Mouse (Mus musculus): ENCODE measurements around the gene Bhlha15. TPM values are rescaled to one million over a fixed set of nuclear protein-coding genes. Genes with fewer than 3 reads are reported as not detected.

Bhlha15 gene
- total RNA-seq (2021): not detected

DNA sequence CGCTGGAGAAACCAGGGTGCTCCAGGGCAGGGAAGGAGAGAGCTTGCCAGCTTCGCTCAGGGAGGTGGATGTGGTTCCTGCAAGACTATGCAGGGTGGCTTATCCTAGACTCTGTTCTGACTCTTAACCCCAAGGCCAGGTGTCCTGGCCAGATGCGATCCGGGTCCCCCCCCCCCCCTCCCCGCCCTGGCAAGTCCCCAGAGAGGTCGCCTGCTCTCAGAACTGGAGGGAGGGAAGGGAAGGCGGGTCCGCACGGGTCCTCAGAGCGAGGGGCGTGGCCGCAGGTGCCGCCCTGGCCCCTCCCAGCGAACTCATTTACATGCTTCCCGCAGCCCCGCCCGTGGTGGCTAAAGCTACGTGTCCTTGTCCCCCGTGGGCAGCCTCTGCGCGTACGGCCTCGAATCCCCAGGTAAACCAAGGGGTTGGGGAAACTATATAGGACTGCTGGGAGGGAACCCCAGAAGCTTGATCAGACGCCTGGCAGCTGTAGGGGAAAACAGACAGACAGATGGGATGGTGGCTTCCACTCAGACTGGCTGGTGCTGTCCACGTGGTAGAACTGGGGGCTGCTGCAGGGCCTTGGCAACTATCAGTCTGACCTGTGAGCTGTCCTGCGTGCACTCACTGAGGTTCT, at the start of gene Bhlha15:
Gene Bhlha15, plus strand, starts transcription at position 337 of the 634 bp plus-strand sequence.
- intact Hi-C loops (cut with DNase I): no loop called here

DNA sequence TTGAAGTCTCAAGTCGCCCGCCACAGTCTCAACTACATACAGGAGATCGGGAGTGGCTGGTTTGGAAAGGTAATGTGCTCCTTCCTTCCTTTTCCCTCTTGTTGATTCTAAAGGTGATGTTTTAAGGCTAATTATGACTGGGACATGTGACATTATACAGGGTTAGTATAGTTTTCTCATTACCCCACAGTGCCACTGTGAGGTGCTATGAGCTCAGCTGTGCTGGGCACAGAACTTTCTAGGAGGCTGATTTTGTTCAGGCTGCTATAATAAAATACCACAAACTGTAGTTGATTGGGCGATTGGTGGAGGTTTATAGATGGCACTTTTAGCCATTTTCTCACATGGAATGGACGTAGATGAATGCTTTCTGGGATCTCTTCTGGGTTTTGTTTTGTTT, 46.6 kb upstream of the Bhlha15 start:
- no peak for DNase-seq (ENCODE audit: low spot score)
- intact Hi-C loops (cut with DNase I): no loop called here

More for the DNA sequence above, at the start of gene Bhlha15:
- DNase-seq (ENCODE audit: low spot score): no peak

DNA sequence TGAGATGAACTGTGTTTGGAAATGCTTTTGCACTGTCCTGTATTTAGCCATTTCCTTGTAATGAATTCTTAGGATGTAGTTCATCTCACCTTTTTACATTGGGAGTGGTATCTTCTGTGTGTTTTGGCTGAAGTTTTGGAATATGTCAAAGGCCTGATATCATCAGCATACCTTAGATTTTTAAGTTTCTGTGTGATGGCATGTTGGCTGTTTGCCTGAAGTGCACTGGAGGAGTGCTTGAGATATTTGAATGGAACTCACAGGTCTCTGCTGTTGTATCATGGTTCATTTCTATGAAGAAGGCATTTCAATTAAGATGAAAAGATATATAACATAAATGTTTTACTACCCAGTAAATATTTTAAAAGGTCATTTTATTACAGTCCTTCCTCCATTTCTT, 43.2 kb upstream of the Bhlha15 start:
- no peak for DNase-seq (ENCODE audit: low spot score)
- intact Hi-C loops (cut with DNase I): no loop called here

DNA sequence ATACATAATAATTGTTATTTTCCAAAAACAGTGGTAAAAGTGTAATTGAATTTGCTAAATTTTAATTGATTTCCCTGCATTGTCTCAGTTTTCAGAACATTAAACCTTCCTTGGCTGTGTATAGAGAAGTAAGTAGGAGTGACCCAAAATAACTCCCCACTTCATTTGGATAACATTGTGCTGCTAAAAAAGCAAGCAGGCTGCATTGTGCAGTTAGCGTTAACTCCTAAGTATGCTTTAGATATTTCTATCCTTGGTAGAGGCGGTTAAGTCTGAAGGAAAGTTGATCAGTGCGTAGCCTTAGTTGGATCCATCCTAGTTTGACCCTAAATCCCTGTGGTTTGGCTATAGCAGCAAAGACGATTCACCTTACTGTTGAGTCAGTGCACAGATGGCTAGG, 40.6 kb upstream of the Bhlha15 start:
- intact Hi-C loops (cut with DNase I): no loop called here
- no peak for DNase-seq (ENCODE audit: low spot score)

DNA sequence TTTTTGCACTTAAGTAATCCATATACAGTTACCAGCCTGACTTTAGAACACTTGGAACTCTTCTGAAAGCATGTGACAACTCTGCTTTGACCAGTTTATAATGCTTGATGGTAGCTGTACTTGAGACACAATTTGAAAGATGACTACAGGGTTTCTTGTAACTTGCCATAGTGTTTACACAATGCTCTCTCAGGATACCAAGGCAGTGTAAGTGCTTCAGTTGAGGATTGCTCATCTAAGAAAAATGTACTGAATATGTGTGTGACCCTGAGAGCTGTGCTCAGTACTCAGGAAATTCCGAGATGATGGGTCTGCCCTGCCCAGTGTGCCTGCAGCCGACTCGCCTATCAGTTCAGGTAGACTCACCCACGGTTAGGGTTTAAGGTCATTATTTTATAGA, 38.8 kb upstream of the Bhlha15 start:
- no peak for DNase-seq (ENCODE audit: low spot score)
- intact Hi-C loops (cut with DNase I): no loop called here

DNA sequence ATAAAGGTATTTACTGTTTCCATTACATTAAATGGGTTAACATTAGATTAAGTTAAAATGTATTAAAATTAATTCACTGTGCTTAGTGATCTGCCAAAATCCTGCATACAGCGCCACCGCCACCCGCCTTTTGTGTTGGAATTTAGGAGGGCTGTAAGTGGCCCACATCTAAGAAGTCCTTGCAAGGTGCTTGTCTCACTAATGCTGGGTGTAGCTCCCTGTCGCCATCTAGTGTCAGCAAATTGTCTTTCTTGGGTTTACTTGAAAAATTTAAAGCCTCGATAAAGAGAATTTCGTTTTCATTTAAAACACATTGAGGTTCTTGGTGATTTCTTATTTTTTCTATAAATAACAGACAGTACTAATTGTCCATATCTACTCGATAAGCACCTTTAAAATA, 35.6 kb upstream of the Bhlha15 start:
- no peak for DNase-seq (ENCODE audit: low spot score)
- intact Hi-C loops (cut with DNase I): loop anchor here (1.0 kb wide), 2 partner anchors 55 to 114 kb away; no protein-coding TSS in a partner anchor

DNA sequence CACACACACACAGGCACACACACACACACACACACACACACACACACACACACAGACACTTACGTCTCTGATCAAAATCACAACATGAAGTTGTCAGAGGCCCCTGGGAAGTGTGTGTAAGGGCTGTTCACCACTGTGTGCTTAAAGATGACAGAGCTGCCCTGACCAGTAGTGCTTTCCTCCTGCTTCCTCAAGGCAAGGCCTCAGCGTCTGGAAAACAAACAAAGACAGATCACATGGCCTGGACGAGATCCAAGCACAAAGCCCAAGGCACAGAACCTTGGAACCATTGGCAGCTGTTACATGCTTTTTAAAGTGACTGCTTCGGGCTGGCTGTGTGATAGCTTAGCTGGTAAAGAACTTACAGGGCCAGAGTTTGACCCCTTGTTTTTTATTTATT, 31.5 kb upstream of the Bhlha15 start:
- intact Hi-C loops (cut with DNase I): no loop called here
- DNase-seq (ENCODE audit: low spot score): peak; percentile 65

DNA sequence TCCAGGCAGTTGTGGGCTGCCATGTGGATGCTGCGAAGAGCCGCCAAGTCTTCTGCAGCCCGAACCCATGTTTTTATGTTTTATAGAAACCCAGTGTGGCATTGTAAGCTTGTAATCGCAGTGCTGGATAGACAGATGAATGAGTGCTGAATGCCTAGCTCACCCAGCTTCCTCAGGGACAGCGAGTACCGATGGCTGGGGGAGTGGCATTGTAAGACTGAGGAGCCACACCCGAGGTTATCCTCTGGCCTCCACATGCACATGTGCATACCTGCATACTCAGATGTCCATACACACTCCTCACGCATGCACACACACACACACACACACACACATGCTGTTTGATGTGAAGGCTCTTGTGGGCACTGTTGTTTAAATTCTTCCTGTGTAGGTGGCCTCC, 30.9 kb upstream of the Bhlha15 start:
- no peak for DNase-seq (ENCODE audit: low spot score)
- intact Hi-C loops (cut with DNase I): no loop called here

DNA sequence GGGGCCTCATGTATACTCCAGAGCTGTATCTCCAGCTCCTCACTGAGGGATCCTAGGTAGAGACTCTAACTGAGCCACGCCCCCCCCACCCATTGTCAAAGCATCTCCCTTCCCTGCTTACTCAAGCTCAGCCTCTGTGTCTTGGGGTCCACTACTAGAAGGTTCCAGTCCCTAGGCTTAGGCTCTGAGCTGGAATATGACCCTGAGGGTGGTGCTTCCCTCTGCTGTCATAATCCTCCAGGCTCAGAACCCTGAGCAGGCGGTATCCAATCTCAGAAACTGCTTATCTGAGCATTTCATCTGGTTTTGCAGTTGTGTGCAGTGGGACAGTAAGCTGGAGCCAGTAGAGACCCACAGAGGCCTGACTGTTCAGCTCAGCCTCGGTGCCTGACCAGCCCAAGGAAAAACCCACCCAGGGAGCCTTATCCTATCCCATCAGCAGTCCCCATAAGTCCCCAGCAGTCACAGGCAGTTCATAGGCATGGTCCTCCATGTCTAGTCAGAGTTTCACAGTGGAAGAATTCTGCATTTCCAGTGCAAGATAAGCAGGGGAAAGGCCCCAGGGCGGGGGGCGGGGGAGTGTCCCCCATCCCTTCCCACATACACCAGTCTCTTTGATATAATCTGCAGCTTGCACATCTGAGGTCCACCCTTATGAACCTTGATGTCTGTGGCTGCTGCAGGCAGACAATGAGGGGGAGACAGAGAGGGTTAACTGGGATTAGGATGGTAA, 27.8 kb upstream of the Bhlha15 start:
- intact Hi-C loops (cut with DNase I): no loop called here
- DNase-seq (ENCODE audit: low spot score): no peak

DNA sequence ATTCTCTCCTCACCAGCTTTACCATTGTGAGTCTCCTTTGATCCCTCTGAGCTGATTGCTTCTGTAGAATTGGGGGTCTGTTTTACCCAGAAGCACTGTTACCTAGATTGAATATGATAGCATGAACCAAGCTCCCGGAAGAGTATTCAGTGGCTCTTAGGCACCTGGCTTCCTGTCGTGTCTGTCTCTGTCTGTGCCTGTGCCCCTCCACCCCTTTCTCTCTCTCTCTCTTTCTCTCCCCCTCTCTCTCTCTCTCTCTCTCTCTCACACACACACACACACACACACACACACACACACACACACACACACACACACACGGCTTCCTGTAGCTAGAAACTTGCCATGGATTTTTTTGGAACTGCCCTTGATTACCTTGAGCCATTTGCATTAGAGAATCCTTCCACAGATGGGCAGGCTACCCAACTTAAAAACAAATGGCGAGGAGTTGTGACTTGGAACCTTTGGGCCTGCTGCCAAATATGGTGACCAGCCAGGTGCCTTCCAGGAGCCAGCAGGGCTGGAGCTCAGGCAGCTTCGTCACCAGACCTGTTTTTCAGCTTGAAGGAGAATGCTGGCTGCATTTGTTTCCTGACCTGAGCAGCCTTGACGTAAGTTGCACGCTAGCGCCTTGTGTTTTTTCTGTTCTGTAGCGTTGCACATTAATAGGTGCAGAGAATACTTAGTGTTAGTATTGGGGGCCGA, 27.1 kb upstream of the Bhlha15 start:
- no peak for DNase-seq (ENCODE audit: low spot score)
- intact Hi-C loops (cut with DNase I): no loop called here

DNA sequence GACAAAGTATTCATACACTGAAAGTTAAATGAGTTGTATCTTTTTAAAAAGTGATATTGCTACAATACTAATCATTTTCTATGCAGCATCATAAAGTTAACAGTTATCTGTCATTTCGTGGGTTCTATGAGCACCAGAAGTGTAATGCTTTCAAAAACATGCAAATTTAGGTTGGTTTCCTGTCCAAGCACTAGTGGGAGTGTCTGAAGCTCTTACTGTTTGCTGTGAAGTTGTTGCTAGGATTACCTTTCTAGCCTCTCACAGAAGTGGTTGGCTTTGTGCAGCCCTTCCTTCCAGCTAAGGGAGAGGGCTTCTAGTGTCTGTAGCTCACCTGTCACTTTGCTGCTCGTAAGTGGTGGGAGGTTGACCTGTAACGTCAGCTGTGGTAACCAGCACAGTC, 24.3 kb upstream of the Bhlha15 start:
- DNase-seq (ENCODE audit: low spot score): no peak
- intact Hi-C loops (cut with DNase I): no loop called here

DNA sequence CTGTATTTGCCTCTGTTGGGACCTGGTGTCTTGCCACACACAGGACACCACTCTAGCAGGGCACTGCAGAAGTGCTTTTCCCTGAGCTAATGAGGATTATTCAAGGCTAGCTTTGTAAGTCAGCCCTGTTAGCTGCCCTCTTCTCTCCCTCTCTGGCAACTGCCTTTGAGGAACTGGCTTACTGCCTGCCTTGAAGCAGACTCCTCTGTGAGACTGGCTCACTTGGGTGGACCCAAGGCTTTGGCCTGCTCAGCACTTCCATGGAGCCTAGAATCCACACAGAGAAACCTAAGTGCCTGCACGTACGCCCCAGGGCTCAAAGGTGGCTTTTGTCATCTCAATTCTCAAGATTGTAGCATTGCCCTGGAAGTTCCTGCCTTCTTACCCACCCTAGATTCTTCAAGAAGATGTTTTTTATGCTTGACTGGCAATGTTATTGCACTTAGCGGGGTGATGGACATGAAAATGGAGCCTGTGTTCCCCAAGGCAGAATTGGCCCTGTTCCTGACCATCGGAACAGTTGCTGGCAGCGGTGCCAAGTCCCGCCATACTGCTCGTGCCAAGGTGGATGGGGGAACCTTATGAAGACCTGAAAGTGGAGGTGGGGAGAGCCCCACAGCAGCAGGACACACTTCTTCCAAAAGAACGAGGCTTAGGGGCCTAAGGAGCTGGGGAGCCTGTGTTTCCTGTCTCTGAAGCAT, 20.7 kb upstream of the Bhlha15 start:
- DNase-seq (ENCODE audit: low spot score): no peak
- intact Hi-C loops (cut with DNase I): no loop called here

DNA sequence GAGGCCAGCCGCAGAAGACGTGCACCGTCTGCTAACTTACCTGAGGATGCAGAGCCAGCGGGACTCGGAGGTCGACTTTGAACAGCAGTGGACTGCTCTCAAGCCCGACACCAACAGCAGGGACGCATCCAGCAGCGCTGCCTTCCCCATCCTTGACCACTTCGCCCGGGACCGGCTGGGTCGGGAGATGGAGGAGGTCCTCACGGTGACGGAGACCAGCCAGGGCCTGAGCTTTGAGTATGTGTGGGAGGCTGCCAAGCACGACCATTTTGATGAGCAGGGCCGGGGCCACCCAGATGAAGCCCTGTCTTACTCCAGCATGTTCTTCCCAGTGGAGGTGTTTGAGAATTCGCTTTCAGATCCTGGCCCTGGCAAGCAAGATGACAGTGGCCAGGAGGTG, 16.4 kb upstream of the Bhlha15 start:
- intact Hi-C loops (cut with DNase I): no loop called here

DNA sequence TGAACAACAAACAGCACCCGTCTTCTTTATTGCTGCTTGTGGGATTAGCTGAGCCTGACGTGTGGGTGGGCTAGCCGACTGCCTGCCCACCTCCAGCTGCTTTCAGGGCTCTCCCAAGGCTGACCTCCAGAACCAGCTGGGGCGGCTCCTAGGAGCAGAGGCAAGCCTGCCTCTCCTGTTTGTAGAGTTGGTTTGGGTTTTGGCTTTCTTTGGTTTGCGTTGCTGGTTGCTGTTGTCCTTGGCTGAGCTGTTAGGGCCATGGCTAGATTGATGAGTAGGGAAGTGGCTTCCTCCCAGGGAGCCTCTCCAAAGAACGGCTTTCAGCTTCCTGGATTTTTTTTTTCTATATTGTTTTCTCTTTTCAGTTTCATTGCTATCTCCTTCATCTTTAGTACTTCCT, 11.9 kb upstream of the Bhlha15 start:
- DNase-seq (ENCODE audit: low spot score): no peak
- intact Hi-C loops (cut with DNase I): no loop called here

More for the DNA sequence above, 16.4 kb upstream of the Bhlha15 start:
- no peak for DNase-seq (ENCODE audit: low spot score)

DNA sequence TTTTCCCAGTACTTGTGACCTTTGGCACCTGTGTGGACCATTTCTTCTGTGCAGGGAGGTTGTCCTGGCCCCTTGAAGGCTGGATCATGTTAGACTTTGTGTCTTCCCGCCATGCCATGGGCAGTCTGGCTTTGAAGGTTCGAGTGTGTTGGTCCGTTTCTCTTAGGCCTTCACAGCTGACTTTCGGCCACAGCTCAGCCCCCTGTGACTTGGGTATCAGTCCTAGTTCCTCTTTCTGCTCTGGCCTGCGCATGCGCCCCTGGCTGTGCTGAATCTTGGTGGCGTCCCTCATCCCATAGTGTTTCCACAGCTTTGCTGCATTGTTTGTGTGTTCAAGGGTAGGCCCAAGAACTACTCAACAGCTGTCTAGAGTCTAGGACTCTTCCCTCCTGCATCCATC, 8.8 kb upstream of the Bhlha15 start:
- intact Hi-C loops (cut with DNase I): no loop called here
- DNase-seq (ENCODE audit: low spot score): no peak

DNA sequence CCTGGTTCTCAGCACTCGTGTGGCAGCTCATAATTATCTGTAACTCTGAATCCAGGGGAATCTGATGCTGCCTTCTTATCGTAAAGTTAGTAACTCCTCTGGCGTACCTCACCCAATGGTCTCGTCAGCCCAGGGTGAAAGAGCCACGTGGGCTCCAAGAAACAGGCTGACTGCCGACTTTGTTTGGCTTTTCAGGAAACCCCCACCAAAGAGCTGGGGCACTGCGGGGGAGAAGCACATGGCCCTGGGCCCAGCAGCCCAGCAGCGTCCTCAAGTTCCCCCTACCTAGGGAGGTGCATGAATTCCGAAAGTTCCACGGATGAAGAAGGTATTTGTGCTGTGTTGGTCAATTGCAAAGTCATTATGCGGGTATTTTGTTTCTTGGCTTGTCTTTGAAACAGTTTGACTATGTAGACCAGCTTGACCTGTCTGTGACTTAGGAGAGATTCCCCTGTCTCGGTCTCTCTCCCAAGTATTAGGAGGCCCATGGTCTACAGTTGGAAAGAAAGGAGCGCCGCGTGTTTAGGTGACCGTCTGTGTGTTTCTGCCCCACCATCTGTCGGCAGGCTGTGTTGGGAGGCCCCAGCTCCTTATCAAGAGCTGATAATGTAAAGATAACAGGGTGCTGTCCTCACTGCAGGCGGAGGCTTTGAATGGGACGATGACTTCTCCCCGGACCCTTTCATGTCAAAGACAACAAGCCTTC, 7.4 kb upstream of the Bhlha15 start:
- no peak for DNase-seq (ENCODE audit: low spot score)

DNA sequence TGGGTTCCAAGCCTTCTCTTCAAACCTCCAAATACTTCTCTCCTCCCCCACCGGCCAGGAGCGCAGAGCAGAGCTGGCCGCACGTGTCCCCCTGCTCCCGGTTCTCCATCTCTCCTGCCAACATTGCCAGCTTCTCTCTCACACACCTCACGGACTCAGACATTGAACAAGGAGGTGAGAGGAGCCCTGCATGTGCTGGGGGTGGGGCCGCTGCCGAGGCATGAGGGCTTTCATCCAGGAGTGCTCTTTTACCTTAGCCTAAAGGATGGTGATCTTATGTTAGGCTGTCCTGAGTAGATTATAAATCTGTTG, 6.9 kb upstream of the Bhlha15 start:
- DNase-seq (ENCODE audit: low spot score): no peak
- intact Hi-C loops (cut with DNase I): no loop called here

More for the DNA sequence above, 7.4 kb upstream of the Bhlha15 start:
- intact Hi-C loops (cut with DNase I): no loop called here

DNA sequence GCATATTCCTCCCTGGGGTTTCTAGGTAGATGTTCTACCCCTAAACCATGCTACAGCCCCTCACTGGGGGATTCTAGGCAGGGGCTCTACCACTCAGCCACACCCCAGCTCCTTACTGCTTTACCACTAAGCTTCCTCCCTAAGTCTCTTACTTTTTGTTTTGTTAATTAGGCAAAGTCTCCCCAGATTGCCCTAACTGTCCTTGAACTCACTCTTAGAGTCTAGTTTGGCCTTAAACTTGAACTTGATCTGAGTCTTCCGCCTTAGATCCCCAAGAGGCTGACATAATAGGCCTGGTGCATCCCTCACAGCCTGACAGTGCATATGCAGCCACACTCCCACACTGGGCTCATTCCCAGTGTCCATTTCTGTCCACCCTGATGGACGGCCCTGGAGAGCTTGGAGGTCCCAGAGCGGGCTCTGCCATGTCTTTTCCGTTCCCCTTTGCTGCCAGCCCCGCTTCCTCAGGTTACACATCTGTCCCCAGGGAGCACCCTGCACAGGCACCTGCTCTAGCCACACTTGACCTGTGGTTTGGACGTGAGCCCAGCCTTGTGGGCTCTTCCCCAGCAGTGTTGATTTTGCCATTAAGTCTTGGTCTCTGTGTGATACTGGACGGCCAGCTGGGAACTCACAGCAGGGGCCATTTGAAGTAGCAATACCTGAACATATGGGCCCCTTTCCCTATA, 6.3 kb upstream of the Bhlha15 start:
- no peak for DNase-seq (ENCODE audit: low spot score)
- intact Hi-C loops (cut with DNase I): no loop called here

DNA sequence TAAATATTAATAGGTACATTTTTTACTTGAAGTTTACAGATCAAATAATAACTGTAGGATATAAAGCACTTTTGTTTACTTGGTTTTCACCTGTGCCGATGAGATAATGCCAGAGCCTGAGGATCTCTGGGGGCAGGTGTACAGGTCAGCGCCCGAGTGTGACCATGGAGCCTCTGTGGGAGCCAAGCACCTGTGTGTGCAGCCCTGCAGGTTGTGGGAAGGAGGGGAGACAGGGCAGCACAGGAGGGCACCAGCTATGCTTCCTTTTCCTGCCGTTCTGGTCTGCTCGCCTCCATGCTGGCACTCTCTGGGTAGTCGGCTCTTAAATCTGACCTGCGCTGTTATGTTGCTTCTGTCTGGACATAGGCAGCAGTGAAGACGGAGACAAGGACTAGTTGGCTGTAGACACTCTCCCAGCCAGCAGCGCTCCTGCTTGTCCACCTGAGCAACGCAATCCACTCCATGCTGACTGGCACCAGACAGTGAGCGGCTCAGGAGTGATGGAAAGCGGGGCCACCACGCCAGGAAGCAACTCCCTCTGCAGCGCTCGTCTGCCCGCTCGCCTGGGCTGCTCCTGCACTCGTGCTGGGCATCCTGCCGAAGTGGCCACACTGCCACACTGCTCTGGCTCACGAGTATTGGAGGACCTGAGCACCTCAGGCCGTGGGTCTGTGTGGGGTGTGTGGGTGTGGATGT, 5.6 kb upstream of the Bhlha15 start:
- DNase-seq (ENCODE audit: low spot score): no peak
- intact Hi-C loops (cut with DNase I): no loop called here

Data from heart, postnatal 25 days (tissue).